Mouse (Mus musculus): ENCODE measurements at regions not wholly inside any gene's neighbourhood (a gene's known extent, or its start where the extent isn't known, plus 50 kb on each side); places are given as distances from the start of the nearest gene placed in this dataset.
"Not testable (repeated sequence)": the region's sequence is repeated elsewhere in the genome, so short reads cannot be mapped to it uniquely, and the experiment has no call there.

DNA sequence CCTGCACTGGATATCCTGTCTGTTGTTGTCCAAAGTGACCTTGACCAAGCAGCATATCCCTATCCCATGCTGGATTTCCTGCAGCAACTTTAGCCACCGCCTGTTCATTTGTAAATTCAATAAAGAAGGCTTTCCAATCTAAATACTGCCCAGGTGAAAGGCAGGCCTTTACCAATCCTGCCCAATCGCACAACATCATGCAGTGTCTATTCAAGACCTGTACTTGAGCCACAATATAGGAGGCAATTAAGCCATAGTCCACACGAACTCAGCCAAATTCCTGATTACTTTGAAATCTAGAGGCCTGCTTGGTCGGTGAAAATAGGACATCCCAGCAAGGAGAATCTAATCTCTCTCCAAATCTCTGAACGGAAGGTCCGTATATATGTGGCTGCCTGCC, 95.8 kb upstream of the Vmn1r2 start:
- not testable (repeated sequence) for TF ChIP-seq CTCF (IDR thresholded peaks at IDR 0.05; ENCODE audit: low read depth); EP300 (optimal IDR thresholded peaks at IDR 0.05)

Measured in stomach, postnatal 0 days (tissue).